Mouse (Mus musculus): Measurements from ENCODE around the gene Mdfic. TPM values are rescaled to one million over a fixed set of nuclear protein-coding genes. Genes with fewer than 3 reads are reported as not detected.

Mdfic gene
- polyA plus RNA-seq, 1 experiment: 3.0 TPM

GRCm38 (mm10) chr6:15724304-15724703 lies 3.8 kb downstream of the Mdfic start:
- H3K4me1 ChIP-seq (ENCODE audit: control insufficient read depth, insufficient read depth, low read length): no peaks in the 10 kb centered on the region
- H3K27ac ChIP-seq (ENCODE audit: insufficient read depth, low read length): no peak overlapping the region
- TF ChIP-seq CTCF (IDR thresholded peaks at IDR 0.05; ENCODE audit: extremely low read depth, insufficient read depth, low read length) (no peak), POLR2A (IDR thresholded peaks at IDR 0.05; ENCODE audit: extremely low read depth, insufficient read depth, low read length) (no peak)
- H3K4me3 ChIP-seq (ENCODE audit: insufficient read depth, low read length): no peak overlapping the region

GRCm38 (mm10) chr6:15726422-15726821 lies 6.0 kb downstream of the Mdfic start:
- TF ChIP-seq CTCF (IDR thresholded peaks at IDR 0.05; ENCODE audit: extremely low read depth, insufficient read depth, low read length): no peak
- no peak for TF ChIP-seq POLR2A (IDR thresholded peaks at IDR 0.05; ENCODE audit: extremely low read depth, insufficient read depth, low read length)

GRCm38 (mm10) chr6:15727681-15728410 lies 7.4 kb downstream of the Mdfic start:
- Histone ChIP-seq H3K4me1 (ENCODE audit: control insufficient read depth, insufficient read depth, low read length) (no peaks in the 10 kb centered on the region), H3K27ac (ENCODE audit: insufficient read depth, low read length) (no peak overlapping the region), H3K4me3 (ENCODE audit: insufficient read depth, low read length) (no peak overlapping the region)
- TF ChIP-seq POLR2A (IDR thresholded peaks at IDR 0.05; ENCODE audit: extremely low read depth, insufficient read depth, low read length) (no peak), CTCF (IDR thresholded peaks at IDR 0.05; ENCODE audit: extremely low read depth, insufficient read depth, low read length) (no peak)

More at GRCm38 (mm10) chr6:15726422-15726821, 6.0 kb downstream of the Mdfic start:
- H3K4me3 ChIP-seq (ENCODE audit: insufficient read depth, low read length): no peak overlapping the region
- no peaks in the 10 kb centered on the region for H3K4me1 ChIP-seq (ENCODE audit: control insufficient read depth, insufficient read depth, low read length)
- H3K27ac ChIP-seq (ENCODE audit: insufficient read depth, low read length): no peak overlapping the region

GRCm38 (mm10) chr6:15728844-15729577 lies 8.6 kb downstream of the Mdfic start:
- Histone ChIP-seq H3K4me3 (ENCODE audit: insufficient read depth, low read length) (no peak overlapping the region), H3K4me1 (ENCODE audit: control insufficient read depth, insufficient read depth, low read length) (no peaks in the 10 kb centered on the region), H3K27ac (ENCODE audit: insufficient read depth, low read length) (no peak overlapping the region)
- no peak for TF ChIP-seq POLR2A (IDR thresholded peaks at IDR 0.05; ENCODE audit: extremely low read depth, insufficient read depth, low read length)
- TF ChIP-seq CTCF (IDR thresholded peaks at IDR 0.05; ENCODE audit: extremely low read depth, insufficient read depth, low read length): no peak

GRCm38 (mm10) chr6:15730258-15730657 lies 9.8 kb downstream of the Mdfic start:
- H3K4me3 ChIP-seq (ENCODE audit: insufficient read depth, low read length): no peak overlapping the region
- TF ChIP-seq POLR2A (IDR thresholded peaks at IDR 0.05; ENCODE audit: extremely low read depth, insufficient read depth, low read length) (no peak), CTCF (IDR thresholded peaks at IDR 0.05; ENCODE audit: extremely low read depth, insufficient read depth, low read length) (no peak)
- no peak overlapping the region for H3K27ac ChIP-seq (ENCODE audit: insufficient read depth, low read length)
- no peaks in the 10 kb centered on the region for H3K4me1 ChIP-seq (ENCODE audit: control insufficient read depth, insufficient read depth, low read length)

- Histone ChIP-seq H3K4me1 (ENCODE audit: control insufficient read depth, insufficient read depth, low read length) (no peaks in the 10 kb centered on the region), H3K27ac (ENCODE audit: insufficient read depth, low read length) (no peak overlapping the region), H3K4me3 (ENCODE audit: insufficient read depth, low read length) (no peak overlapping the region)
- TF ChIP-seq POLR2A (IDR thresholded peaks at IDR 0.05; ENCODE audit: extremely low read depth, insufficient read depth, low read length): no peak
- TF ChIP-seq CTCF (IDR thresholded peaks at IDR 0.05; ENCODE audit: extremely low read depth, insufficient read depth, low read length): no peak
Measured at GRCm38 (mm10) chr6:15730666-15731065, 10.2 kb downstream of the Mdfic start.

GRCm38 (mm10) chr6:15731452-15731851 lies 11.0 kb downstream of the Mdfic start:
- H3K4me1 ChIP-seq (ENCODE audit: control insufficient read depth, insufficient read depth, low read length): no peaks in the 10 kb centered on the region
- H3K4me3 ChIP-seq (ENCODE audit: insufficient read depth, low read length): no peak overlapping the region
- no peak overlapping the region for H3K27ac ChIP-seq (ENCODE audit: insufficient read depth, low read length)
- no peak for TF ChIP-seq CTCF (IDR thresholded peaks at IDR 0.05; ENCODE audit: extremely low read depth, insufficient read depth, low read length)
- TF ChIP-seq POLR2A (IDR thresholded peaks at IDR 0.05; ENCODE audit: extremely low read depth, insufficient read depth, low read length): no peak

- H3K4me1 ChIP-seq (ENCODE audit: control insufficient read depth, insufficient read depth, low read length): no peaks in the 10 kb centered on the region
- TF ChIP-seq CTCF (IDR thresholded peaks at IDR 0.05; ENCODE audit: extremely low read depth, insufficient read depth, low read length): no peak
- TF ChIP-seq POLR2A (IDR thresholded peaks at IDR 0.05; ENCODE audit: extremely low read depth, insufficient read depth, low read length): no peak
- no peak overlapping the region for H3K4me3 ChIP-seq (ENCODE audit: insufficient read depth, low read length)
- no peak overlapping the region for H3K27ac ChIP-seq (ENCODE audit: insufficient read depth, low read length)
Measured at GRCm38 (mm10) chr6:15737312-15737911, 17.0 kb downstream of the Mdfic start.

- H3K4me3 ChIP-seq (ENCODE audit: insufficient read depth, low read length): no peak overlapping the region
- no peak for TF ChIP-seq POLR2A (IDR thresholded peaks at IDR 0.05; ENCODE audit: extremely low read depth, insufficient read depth, low read length)
- TF ChIP-seq CTCF (IDR thresholded peaks at IDR 0.05; ENCODE audit: extremely low read depth, insufficient read depth, low read length): no peak
- H3K4me1 ChIP-seq (ENCODE audit: control insufficient read depth, insufficient read depth, low read length): no peaks in the 10 kb centered on the region
- no peak overlapping the region for H3K27ac ChIP-seq (ENCODE audit: insufficient read depth, low read length)
Measured at GRCm38 (mm10) chr6:15738331-15738943, 18.0 kb downstream of the Mdfic start.
